Mouse (Mus musculus) activated CD4-positive, CD25-positive, alpha-beta regulatory T cell (primary cell): ENCODE results near the gene Gm3739. TPM values are rescaled to one million over a fixed set of nuclear protein-coding genes. Genes with fewer than 3 reads are reported as not detected.

Experiments used
- polyA plus RNA-seq, 2 experiments: library from polyadenylated mRNA; unstranded; fragments of 100-300 nt; shearing (Covaris generic); gene quantifications; one replicate each; pipeline ENCODE4 v1.2.1; 2017

Gm3739 gene
- polyA plus RNA-seq, result 1 to 10 TPM; 6.0 to 6.3 TPM

DNA sequence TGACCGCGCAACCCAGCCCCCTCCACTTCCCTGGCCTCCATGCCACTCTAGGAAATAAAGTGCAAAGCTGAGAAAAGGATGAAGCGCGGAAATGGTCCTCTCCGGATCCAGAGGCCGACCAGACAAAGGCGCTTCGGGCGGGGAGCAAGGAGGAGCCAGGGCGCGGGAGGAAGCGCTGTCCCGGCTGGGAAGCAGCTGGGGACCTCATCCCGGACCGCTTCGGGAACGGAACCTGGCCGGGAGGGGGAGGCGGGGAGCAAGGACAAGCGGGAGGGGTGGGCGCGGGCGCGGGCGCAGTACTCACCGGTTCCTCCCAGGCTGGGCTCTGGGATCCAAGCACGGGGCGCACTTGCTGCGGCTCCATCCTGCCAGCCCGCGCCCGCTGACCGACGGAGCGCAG is at the start of gene Gm3739:
Gene Gm3739, minus strand, starts transcription at position 389 of the 400 bp plus-strand sequence.

DNA sequence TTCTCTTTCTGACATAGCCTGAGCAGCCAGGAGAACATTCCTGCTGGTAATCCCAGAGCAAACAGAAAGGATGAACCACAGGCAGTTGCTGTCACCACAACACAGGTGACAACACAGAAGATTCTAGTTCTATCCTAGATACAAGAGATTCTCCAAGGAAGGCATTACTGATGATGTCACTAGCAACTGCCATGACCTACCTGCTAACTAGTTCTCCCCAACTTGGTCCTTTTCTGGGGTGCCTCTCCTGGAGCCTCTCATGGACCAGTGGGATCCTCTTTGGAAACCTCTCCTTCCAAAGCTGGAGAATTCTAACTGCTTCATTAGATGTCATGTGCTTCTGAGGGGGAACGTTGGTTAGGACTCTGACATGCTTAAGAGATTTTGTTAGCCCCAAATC is 17.4 kb upstream of the Gm3739 start, which contains the start of gene Gm5797:
Gene Gm5797, minus strand, starts transcription at position 101 of the 400 bp plus-strand sequence.

DNA sequence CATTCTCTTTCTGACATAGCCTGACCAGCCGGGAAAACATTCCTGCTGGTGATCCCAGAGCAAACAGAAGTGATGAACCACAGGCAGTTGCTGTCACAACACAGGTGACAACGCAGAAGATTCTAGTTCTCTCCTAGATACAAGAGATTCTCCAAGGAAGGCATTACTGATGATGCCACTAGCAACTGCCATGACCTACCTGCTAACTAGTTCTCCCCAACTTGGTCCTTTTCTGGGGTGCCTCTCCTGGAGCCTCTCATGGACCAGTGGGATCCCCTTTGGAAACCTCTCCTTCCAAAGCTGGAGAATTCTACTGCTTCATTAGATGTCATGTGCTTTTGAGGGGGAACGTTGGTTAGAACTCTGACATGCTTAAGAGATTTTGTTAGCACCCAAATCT is 50.2 kb downstream of the Gm3739 start, which contains the start of gene Gm3727:
Gene Gm3727, minus strand, starts transcription at position 101 of the 400 bp plus-strand sequence.

Other genes with a start within 250 kb of the Gm3739 start
- 1 to 10 TPM; 1.8 to 2.4 TPM for gene Gm3696, start 214.4 kb downstream of the Gm3739 start, polyA plus RNA-seq
- not detected for gene Gm6676, start 189.6 kb downstream of the Gm3739 start, polyA plus RNA-seq
- gene Gm3512, start 140.5 kb downstream of the Gm3739 start, polyA plus RNA-seq, result 1 to 10 TPM; 3.6 to 3.7 TPM
- not detected for gene Gm16434, start 120.5 kb downstream of the Gm3739 start, polyA plus RNA-seq
- not detected for gene Gm3727, start 50.3 kb downstream of the Gm3739 start, polyA plus RNA-seq
- not detected for gene Gm5797, start 17.3 kb upstream of the Gm3739 start, polyA plus RNA-seq
- gene Gm8374, start 50.1 kb upstream of the Gm3739 start, polyA plus RNA-seq, result not detected
- gene Gm3755, start 135.9 kb upstream of the Gm3739 start, polyA plus RNA-seq, result under 1 TPM in 1 of 2 experiments, not detected in 1; 0.17 TPM
- 1 to 10 TPM; 1.7 to 6.4 TPM for gene Gm3752, start 168.7 kb upstream of the Gm3739 start, polyA plus RNA-seq